Mouse (Mus musculus) ES-Bruce4 (cell line): ENCODE measurements around the gene 1190007I07Rik. TPM values are rescaled to one million over a fixed set of nuclear protein-coding genes. Genes with fewer than 3 reads are reported as not detected.
"Not testable (repeated sequence)": the region's sequence is repeated elsewhere in the genome, so short reads cannot be mapped to it uniquely, and the experiment has no call there.

Experiments
- H3K27ac ChIP-seq: 2 replicates; pipeline ENCODE4 v1.5.1; 2012; ENCODE audit warnings: low read length, inconsistent platforms; ENCODE audit not compliant: insufficient read depth
- H3K27me3 ChIP-seq: 2 replicates; pipeline ENCODE4 v1.6.1; 2012; ENCODE audit warnings: mild to moderate bottlenecking, low read length, inconsistent platforms; ENCODE audit not compliant: control insufficient read depth, poor library complexity, insufficient read depth, severe bottlenecking
- H3K36me3 ChIP-seq: 2 replicates; pipeline ENCODE4 v1.6.1; 2012; ENCODE audit warnings: inconsistent platforms, mild to moderate bottlenecking, low read length, moderate library complexity; ENCODE audit not compliant: control insufficient read depth, poor library complexity, insufficient read depth, severe bottlenecking
- H3K4me1 ChIP-seq: one replicate; pipeline ENCODE4 v1.8.1; 2011; ENCODE audit warnings: low read length; ENCODE audit not compliant: control insufficient read depth, insufficient read depth
- H3K4me3 ChIP-seq: 2 replicates; pipeline ENCODE4 v1.5.1; 2011; ENCODE audit warnings: low read depth, mild to moderate bottlenecking, low read length
- H3K9ac ChIP-seq: 2 replicates; pipeline ENCODE4 v1.6.1; 2012; ENCODE audit warnings: low read depth, mild to moderate bottlenecking, inconsistent platforms; ENCODE audit not compliant: poor library complexity, severe bottlenecking
- H3K9me3 ChIP-seq: replicated peaks from 2 replicates; pipeline ENCODE4 v1.6.1; 2012; ENCODE audit warnings: mild to moderate bottlenecking, low read length, inconsistent platforms; ENCODE audit not compliant: control insufficient read depth, poor library complexity, insufficient read depth, severe bottlenecking
- CTCF ChIP-seq: IDR thresholded peaks from one replicate; pipeline ENCODE4 v1.8.1; 2011; ENCODE audit warnings: low read depth, low read length
- EP300 ChIP-seq: IDR thresholded peaks from 2 replicates; pipeline ENCODE4 v1.6.1; 2011; ENCODE audit warnings: low read depth, low read length; ENCODE audit not compliant: insufficient read depth
- POLR2A ChIP-seq: IDR thresholded peaks from one replicate; pipeline ENCODE4 v1.8.1; 2011; ENCODE audit warnings: low read length; ENCODE audit not compliant: insufficient read depth
- polyA plus RNA-seq: library from polyadenylated mRNA; stranded (reverse); fragments of >200 nt; gene quantifications from 2 replicates; pipeline ENCODE4 v1.2.4, GENCODE M21; 2011; ENCODE audit warnings: low read depth; ENCODE audit not compliant: missing spikeins, insufficient read depth, insufficient read length

The 1190007I07Rik gene
- polyA plus RNA-seq, 1 experiment, result 55.8 TPM

DNA sequence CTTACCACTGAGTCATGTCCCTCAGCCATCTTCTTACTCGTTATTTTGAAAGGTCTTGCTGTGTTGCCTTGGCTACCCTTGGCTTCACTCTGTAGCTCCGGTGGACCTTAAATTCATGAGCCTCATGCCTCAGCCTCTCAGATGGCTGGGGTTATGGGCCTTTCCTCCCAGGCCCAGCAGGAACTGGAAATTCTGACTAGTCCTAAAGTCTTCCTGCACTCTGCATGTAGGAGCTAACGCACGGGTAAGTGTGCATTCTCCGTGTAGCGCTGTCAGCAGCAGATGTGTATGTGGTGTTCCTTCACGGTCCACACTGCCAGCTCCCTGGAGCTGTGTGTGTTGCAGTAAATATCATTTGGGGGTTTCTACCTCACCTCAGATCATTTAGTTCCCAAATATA, 8.1 kb upstream of the 1190007I07Rik start:
- Histone ChIP-seq H3K27ac (no peak overlapping the region), H3K4me3 (peak overlapping the region; percentile 20), H3K9me3 (0 out of 2 replicates have a peak, but pooled peaks cover 3% of the 10 kb centered on the region), H3K4me1 (no peaks in the 10 kb centered on the region), H3K9ac (no peak overlapping the region), H3K27me3 (no peaks in the 10 kb centered on the region), H3K36me3 (peaks cover 11% of the 10 kb centered on the region)
- TF ChIP-seq EP300 (no peak), CTCF (no peak), POLR2A (no peak)

- H3K9ac ChIP-seq, result peak overlapping the region; percentile 96
- H3K36me3 ChIP-seq, result peaks cover 11% of the 10 kb centered on the region
- H3K27ac ChIP-seq, result no peak overlapping the region
- no peak for TF ChIP-seq CTCF
- no peaks in the 10 kb centered on the region for H3K4me1 ChIP-seq
- 0 out of 2 replicates have a peak, but pooled peaks cover 3% of the 10 kb centered on the region for H3K9me3 ChIP-seq
- no peaks in the 10 kb centered on the region for H3K27me3 ChIP-seq
- peak overlapping the region; percentile 96 for H3K4me3 ChIP-seq
Measured at GRCm38 (mm10) chr10:82630497-82630896, 7.5 kb upstream of the 1190007I07Rik start.

- peak within 1 kb of the TSS; percentile 99 for H3K4me3 ChIP-seq
- peak within 1 kb of the TSS; percentile 96 for H3K9ac ChIP-seq
Measured at GRCm38 (mm10) chr10:82629586-82630255, 6.7 kb upstream of the 1190007I07Rik start, which contains the start of gene Tdg. Gene Tdg, plus strand, starts transcription at chr10:82629828.

DNA sequence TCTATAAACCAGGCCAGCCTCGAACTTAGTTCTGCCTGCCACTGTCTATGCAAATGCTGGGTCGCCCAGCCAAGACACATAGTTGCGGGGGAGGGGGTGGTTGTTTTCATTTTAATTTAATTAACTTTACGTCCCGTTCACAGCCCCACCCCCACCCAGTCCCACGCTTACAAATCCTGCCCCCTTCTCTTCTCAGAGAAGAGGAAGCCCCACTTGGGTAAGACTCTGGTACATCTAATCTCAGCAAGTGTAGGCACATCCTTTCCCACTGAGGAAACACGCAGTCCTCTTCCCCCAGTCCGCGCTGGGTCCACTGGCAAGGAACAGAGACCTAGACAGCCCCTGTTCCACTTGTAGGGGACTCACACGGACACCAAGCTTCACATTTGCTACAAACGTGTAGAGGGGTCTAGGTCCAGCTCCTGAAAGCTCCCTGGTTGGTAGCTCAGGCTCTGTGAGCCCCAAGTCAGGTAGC, 6.1 kb upstream of the 1190007I07Rik start:
- Histone ChIP-seq H3K36me3 (peaks cover 11% of the 10 kb centered on the region), H3K4me3 (peak overlapping the region; percentile 99), H3K27ac (peak overlapping the region; percentile 87), H3K27me3 (no peaks in the 10 kb centered on the region), H3K9me3 (0 out of 2 replicates have a peak, but pooled peaks cover 3% of the 10 kb centered on the region), H3K9ac (peak overlapping the region; percentile 96), H3K4me1 (no peaks in the 10 kb centered on the region)
- TF ChIP-seq EP300, result no peak
- no peak for TF ChIP-seq POLR2A
- no peak for TF ChIP-seq CTCF

More at GRCm38 (mm10) chr10:82629586-82630255, 6.7 kb upstream of the 1190007I07Rik start, which contains the start of gene Tdg:
- H3K9me3 ChIP-seq, H3K27me3 ChIP-seq, H3K4me1 ChIP-seq: not testable (repeated sequence)
- Histone ChIP-seq H3K36me3 (peaks cover 11% of the 10 kb centered on the region), H3K27ac (peak within 1 kb of the TSS; percentile 87)

DNA sequence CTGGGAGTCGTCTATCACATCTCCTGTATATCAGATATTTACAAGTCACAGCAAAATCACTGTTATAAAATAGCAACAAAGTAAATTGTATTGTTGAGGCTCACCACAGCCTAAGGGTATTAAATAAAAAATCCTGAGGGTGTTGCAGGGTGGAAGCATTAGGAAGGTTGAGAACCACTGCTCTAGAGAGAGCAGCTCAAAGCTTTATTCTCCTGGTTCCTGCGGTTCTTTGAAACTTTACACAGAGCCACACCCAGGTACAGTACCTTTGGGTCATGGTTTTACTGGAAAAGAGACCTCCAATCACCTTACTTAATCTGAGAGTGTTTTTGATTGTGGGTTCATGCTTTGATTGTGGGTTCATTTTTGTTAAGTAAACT, 515 bp upstream of the 1190007I07Rik start:
- peak overlapping the region; percentile 1; the same call in 1 of the 2 replicates for H3K9ac ChIP-seq
- H3K4me1 ChIP-seq, H3K4me3 ChIP-seq, H3K9me3 ChIP-seq, H3K27me3 ChIP-seq, H3K36me3 ChIP-seq: not testable (repeated sequence)
- H3K27ac ChIP-seq, result peak overlapping the region; percentile 78

- H3K4me3 ChIP-seq, result peak overlapping the region; percentile 70
- no peak overlapping the region for H3K27ac ChIP-seq
- H3K27me3 ChIP-seq, result no peaks in the 10 kb centered on the region
- H3K9me3 ChIP-seq, result no peaks in the 10 kb centered on the region
- no peaks in the 10 kb centered on the region for H3K36me3 ChIP-seq
- TF ChIP-seq POLR2A (no peak), CTCF (no peak), EP300 (no peak)
- H3K9ac ChIP-seq, result peak overlapping the region; percentile 51
- no peaks in the 10 kb centered on the region for H3K4me1 ChIP-seq
Measured at GRCm38 (mm10) chr10:82622235-82622634, 793 bp downstream of the 1190007I07Rik start.
